Mouse (Mus musculus): ENCODE results near the gene Ampd1. TPM values are rescaled to one million over a fixed set of nuclear protein-coding genes. Genes with fewer than 3 reads are reported as not detected.

Ampd1 gene
- polyA plus RNA-seq (2014; fragmentation: Illumina TruSeq; extraction: RNeasy Lipid Tissue Mini Kit (QIAGEN cat#74804); ENCODE audit: low read depth, low replicate concordance), result not detected

GRCm38 (mm10) chr3:103073771-103074170 lies at the start of gene Ampd1:
Gene Ampd1 (plus strand): TSS chr3:103074014.

GRCm38 (mm10) chr3:103058207-103059157 lies 15.3 kb upstream of the Ampd1 start, which contains the start of gene Nras:
Gene Nras (plus strand): TSS chr3:103058285.

GRCm38 (mm10) chr3:103102454-103103390 lies 28.9 kb downstream of the Ampd1 start, which contains the start of gene Dennd2c:
Gene Dennd2c (plus strand): TSS chr3:103102604.

Other genes starting within 250 kb of the Ampd1 start
- gene Sycp1, start 137.9 kb upstream of the Ampd1 start, polyA plus RNA-seq (2014; fragmentation: Illumina TruSeq; extraction: RNeasy Lipid Tissue Mini Kit (QIAGEN cat#74804); ENCODE audit: low read depth, low replicate concordance), result 2.1 TPM
- gene Nr1h5, start 109.9 kb upstream of the Ampd1 start, polyA plus RNA-seq (2014; fragmentation: Illumina TruSeq; extraction: RNeasy Lipid Tissue Mini Kit (QIAGEN cat#74804); ENCODE audit: low read depth, low replicate concordance), result 0.77 TPM
- gene Sike1, start 78.3 kb upstream of the Ampd1 start, polyA plus RNA-seq (2014; fragmentation: Illumina TruSeq; extraction: RNeasy Lipid Tissue Mini Kit (QIAGEN cat#74804); ENCODE audit: low read depth, low replicate concordance), result 33.2 TPM
- 148 TPM for gene Csde1, start 53.6 kb upstream of the Ampd1 start, polyA plus RNA-seq (2014; fragmentation: Illumina TruSeq; extraction: RNeasy Lipid Tissue Mini Kit (QIAGEN cat#74804); ENCODE audit: low read depth, low replicate concordance)
- gene Nras, start 15.7 kb upstream of the Ampd1 start, polyA plus RNA-seq (2014; fragmentation: Illumina TruSeq; extraction: RNeasy Lipid Tissue Mini Kit (QIAGEN cat#74804); ENCODE audit: low read depth, low replicate concordance), result 29.5 TPM
- 1.4 TPM for gene Dennd2c, start 28.6 kb downstream of the Ampd1 start, polyA plus RNA-seq (2014; fragmentation: Illumina TruSeq; extraction: RNeasy Lipid Tissue Mini Kit (QIAGEN cat#74804); ENCODE audit: low read depth, low replicate concordance)
- gene Bcas2, start 97.6 kb downstream of the Ampd1 start, polyA plus RNA-seq (2014; fragmentation: Illumina TruSeq; extraction: RNeasy Lipid Tissue Mini Kit (QIAGEN cat#74804); ENCODE audit: low read depth, low replicate concordance), result 49.9 TPM
- 19.4 TPM for gene Trim33, start 205.3 kb downstream of the Ampd1 start, polyA plus RNA-seq (2014; fragmentation: Illumina TruSeq; extraction: RNeasy Lipid Tissue Mini Kit (QIAGEN cat#74804); ENCODE audit: low read depth, low replicate concordance)

All from adipose tissue, adult 10 weeks (tissue).